Mouse (Mus musculus) liver, embryonic 16.5 days (tissue): ENCODE results near the gene Dlst. TPM values are rescaled to one million over a fixed set of nuclear protein-coding genes. Genes with fewer than 3 reads are reported as not detected.
A peak's percentile ranks its signal among the peaks of the same experiment; 100 is the strongest.

ENCODE experiments used
- ATAC-seq: fragments of 200-750 bp; cut with Nextera tagmentation; 2 replicates; pipeline ENCODE4 v1.8.0; 2017; ENCODE audit warnings: low read depth, mild to moderate bottlenecking, moderate number of reproducible peaks, moderate library complexity
- H3K27ac ChIP-seq: fragments of 300-500 bp; sonication (generic); 2 replicates; pipeline ENCODE4 v1.5.1; 2014; ENCODE audit warnings: mild to moderate bottlenecking, low read length
- H3K27me3 ChIP-seq: fragments of 300-500 bp; sonication (generic); 2 replicates; pipeline ENCODE4 v1.6.1; 2014; ENCODE audit warnings: low read depth, low read length, mixed read lengths; ENCODE audit not compliant: control insufficient read depth, insufficient read depth
- H3K36me3 ChIP-seq: fragments of 300-500 bp; sonication (generic); 2 replicates; pipeline ENCODE4 v1.6.1; 2014; ENCODE audit warnings: mild to moderate bottlenecking; ENCODE audit not compliant: control insufficient read depth, insufficient read depth
- H3K4me1 ChIP-seq: fragments of 300-500 bp; sonication (generic); 2 replicates; pipeline ENCODE4 v1.6.1; 2014; ENCODE audit warnings: low read depth, low read length, mixed read lengths; ENCODE audit not compliant: control insufficient read depth
- H3K4me2 ChIP-seq: fragments of 300-500 bp; sonication (generic); 2 replicates; pipeline ENCODE4 v1.6.1; 2014; ENCODE audit warnings: low read depth, low read length, mixed read lengths
- H3K4me3 ChIP-seq: fragments of 300-500 bp; sonication (generic); 2 replicates; pipeline ENCODE4 v1.5.1; 2014; ENCODE audit warnings: low read depth, mild to moderate bottlenecking, low read length
- H3K9ac ChIP-seq: fragments of 300-500 bp; sonication (generic); 2 replicates; pipeline ENCODE4 v1.6.1; 2014; ENCODE audit warnings: low read depth, low read length
- H3K9me3 ChIP-seq: fragments of 300-500 bp; sonication (generic); replicated peaks from 2 replicates; pipeline ENCODE4 v1.6.1; 2016; ENCODE audit warnings: low read length; ENCODE audit not compliant: control insufficient read depth
- WGBS: fragments of 180-500 bp; shearing (Covaris S2); extraction: QIAGEN DNeasy Blood & Tissue Kit; methylation state at CpG from one replicate; pipeline ENCODE4 v1.1.7; 2014; ENCODE audit not compliant: insufficient replicate concordance; 5-methylcytosine and 5-hydroxymethylcytosine counted together
- polyA plus RNA-seq: library from polyadenylated mRNA; unstranded; fragments of >200 nt; fragmentation: Nextera tagmentation; extraction: Ambion mirVana; gene quantifications from 2 replicates; pipeline ENCODE4 v1.2.1, GENCODE M21; 2015

Gene Dlst
- polyA plus RNA-seq, 1 experiment from 2014 or later: 67.8 TPM

- no peak overlapping the region for H3K27ac ChIP-seq
- no peaks in the 10 kb centered on the region for H3K36me3 ChIP-seq
- H3K4me3 ChIP-seq: no peak overlapping the region
- no peak overlapping the region for H3K4me2 ChIP-seq
- no peaks in the 10 kb centered on the region for H3K9me3 ChIP-seq
- H3K9ac ChIP-seq: no peak overlapping the region
- peaks cover 7% of the 10 kb centered on the region; the same call in 1 of the 2 replicates for H3K4me1 ChIP-seq
- ATAC-seq: no peak
- H3K27me3 ChIP-seq: no peaks in the 10 kb centered on the region
- WGBS: 72% methylated on average over 10 of the region's 10 CpGs
These were observed 15.9 kb upstream of the Dlst start for GRCm38 (mm10) chr12:85094706-85095105.

- Histone ChIP-seq H3K4me1 (peaks cover 7% of the 10 kb centered on the region; the same call in 1 of the 2 replicates), H3K36me3 (no peaks in the 10 kb centered on the region), H3K9ac (no peak overlapping the region), H3K27me3 (no peaks in the 10 kb centered on the region), H3K9me3 (no peaks in the 10 kb centered on the region), H3K4me2 (no peak overlapping the region), H3K27ac (no peak overlapping the region), H3K4me3 (no peak overlapping the region)
- 81% methylated on average over 11 of the region's 11 CpGs for WGBS
- no peak for ATAC-seq
These were observed 15.5 kb upstream of the Dlst start for GRCm38 (mm10) chr12:85095146-85095545.

GRCm38 (mm10) chr12:85095859-85096258, 14.8 kb upstream of the Dlst start:
- Histone ChIP-seq H3K27me3 (no peaks in the 10 kb centered on the region), H3K9ac (no peak overlapping the region), H3K4me2 (no peak overlapping the region), H3K4me3 (no peak overlapping the region), H3K9me3 (no peaks in the 10 kb centered on the region), H3K36me3 (no peaks in the 10 kb centered on the region), H3K27ac (no peak overlapping the region), H3K4me1 (peaks cover 7% of the 10 kb centered on the region; the same call in 1 of the 2 replicates)
- WGBS: 78% methylated on average over 7 of the region's 7 CpGs
- no peak for ATAC-seq

- H3K4me1 ChIP-seq: no peaks in the 10 kb centered on the region; the same call in none of the 2 replicates
- no peak overlapping the region for H3K4me3 ChIP-seq
- no peaks in the 10 kb centered on the region for H3K36me3 ChIP-seq
- no peak overlapping the region for H3K9ac ChIP-seq
- H3K27ac ChIP-seq: no peak overlapping the region
- 83% methylated on average over 14 of the region's 14 CpGs for WGBS
- H3K27me3 ChIP-seq: no peaks in the 10 kb centered on the region
- no peak overlapping the region for H3K4me2 ChIP-seq
- no peak for ATAC-seq
- no peaks in the 10 kb centered on the region for H3K9me3 ChIP-seq
These were observed 9.6 kb upstream of the Dlst start for GRCm38 (mm10) chr12:85101001-85101400.

GRCm38 (mm10) chr12:85101521-85102106, 9.0 kb upstream of the Dlst start:
- Histone ChIP-seq H3K27ac (no peak overlapping the region), H3K9ac (no peak overlapping the region), H3K4me2 (no peak overlapping the region), H3K27me3 (no peaks in the 10 kb centered on the region), H3K4me3 (no peak overlapping the region), H3K36me3 (no peaks in the 10 kb centered on the region), H3K9me3 (no peaks in the 10 kb centered on the region), H3K4me1 (peaks cover 4% of the 10 kb centered on the region)
- WGBS: 71% methylated on average over 5 of the region's 5 CpGs
- ATAC-seq: no peak

GRCm38 (mm10) chr12:85103096-85103495, 7.5 kb upstream of the Dlst start:
- H3K27me3 ChIP-seq: no peaks in the 10 kb centered on the region
- ATAC-seq: no peak

GRCm38 (mm10) chr12:85104789-85105188, 5.8 kb upstream of the Dlst start:
- H3K4me2 ChIP-seq: no peak overlapping the region
- H3K4me3 ChIP-seq: no peak overlapping the region
- H3K27ac ChIP-seq: no peak overlapping the region
- H3K4me1 ChIP-seq: peaks cover 12% of the 10 kb centered on the region
- ATAC-seq: 0 out of 2 replicates have a peak, but pooled peaks have one; percentile 39
- H3K36me3 ChIP-seq: no peaks in the 10 kb centered on the region
- no peaks in the 10 kb centered on the region for H3K27me3 ChIP-seq
- 78% methylated on average over 8 of the region's 8 CpGs for WGBS
- H3K9ac ChIP-seq: no peak overlapping the region
- H3K9me3 ChIP-seq: no peaks in the 10 kb centered on the region

More at GRCm38 (mm10) chr12:85103096-85103495, 7.5 kb upstream of the Dlst start:
- Histone ChIP-seq H3K4me2 (no peak overlapping the region), H3K4me3 (no peak overlapping the region), H3K4me1 (peaks cover 4% of the 10 kb centered on the region), H3K27ac (no peak overlapping the region), H3K9ac (no peak overlapping the region), H3K36me3 (no peaks in the 10 kb centered on the region), H3K9me3 (no peaks in the 10 kb centered on the region)
- WGBS: 68% methylated on average over 8 of the region's 8 CpGs

- no peak overlapping the region for H3K27ac ChIP-seq
- H3K9ac ChIP-seq: no peak overlapping the region
- ATAC-seq: no peak
- H3K27me3 ChIP-seq: no peaks in the 10 kb centered on the region
- no peak overlapping the region for H3K4me3 ChIP-seq
- WGBS: 10% methylated on average over 8 of the region's 8 CpGs
- H3K36me3 ChIP-seq: no peaks in the 10 kb centered on the region
- H3K4me1 ChIP-seq: peaks cover 14% of the 10 kb centered on the region
- H3K9me3 ChIP-seq: no peaks in the 10 kb centered on the region
- H3K4me2 ChIP-seq: no peak overlapping the region
These were observed 4.3 kb upstream of the Dlst start for GRCm38 (mm10) chr12:85106292-85106691.

GRCm38 (mm10) chr12:85108643-85109042, 2.0 kb upstream of the Dlst start:
- Histone ChIP-seq H3K27ac (no peak overlapping the region; the same call in 1 of the 2 replicates), H3K4me1 (peaks cover 37% of the 10 kb centered on the region), H3K9ac (no peak overlapping the region), H3K4me2 (no peak overlapping the region), H3K4me3 (no peak overlapping the region), H3K36me3 (no peaks in the 10 kb centered on the region), H3K9me3 (no peaks in the 10 kb centered on the region), H3K27me3 (no peaks in the 10 kb centered on the region)
- WGBS: 50% methylated on average over 3 of the region's 3 CpGs
- no peak for ATAC-seq
